8 mouse cellular contexts compared by ENCODE assay signal in genomic region chr4:155133658-155134417, GRCm38 (mm10). TPM values are rescaled to one million over a fixed set of nuclear protein-coding genes. Genes with fewer than 3 reads are reported as not detected.
A peak's percentile ranks its signal among the peaks of the same experiment; 100 is the strongest.
DNase-seq lines count a peak whose midpoint lies in the region; ATAC-seq and TF ChIP-seq lines count a peak whose summit lies in the region.

No protein-coding gene starts in this region.

- H3K4me2 ChIP-seq in lung, embryonic 16.5 days (ENCODE audit: low read depth, low read length) = no peak overlapping the region
- no peak overlapping the region for H3K4me2 ChIP-seq in embryonic facial prominence, embryonic 15.5 days (replicated peaks)
- no peak overlapping the region for H3K4me2 ChIP-seq in hindbrain, embryonic 13.5 days
- no peak overlapping the region for H3K4me2 ChIP-seq in neural tube, embryonic 15.5 days

- peak overlapping the region; percentile 71 for H3K27ac ChIP-seq in lung, embryonic 16.5 days (ENCODE audit: low read length)
- H3K27ac ChIP-seq in embryonic facial prominence, embryonic 15.5 days (replicated peaks) = peak overlapping the region; percentile 88
- peak overlapping the region; percentile 66 for H3K27ac ChIP-seq in hindbrain, embryonic 13.5 days
- peak overlapping the region; percentile 23; the same call in 1 of the 2 replicates for H3K27ac ChIP-seq in neural tube, embryonic 15.5 days (replicated peaks)

- no peaks in the 10 kb centered on the region for H3K9me3 ChIP-seq in lung, embryonic 16.5 days (ENCODE audit: control insufficient read depth, low read length)
- no peaks in the 10 kb centered on the region for H3K9me3 ChIP-seq in embryonic facial prominence, embryonic 15.5 days (replicated peaks)
- no peaks in the 10 kb centered on the region for H3K9me3 ChIP-seq in hindbrain, embryonic 13.5 days
- H3K9me3 ChIP-seq in neural tube, embryonic 15.5 days (replicated peaks) = no peaks in the 10 kb centered on the region

- H3K27me3 ChIP-seq in lung, embryonic 16.5 days (ENCODE audit: control insufficient read depth, insufficient read depth, low read depth, low read length) = no peaks in the 10 kb centered on the region
- no peaks in the 10 kb centered on the region for H3K27me3 ChIP-seq in embryonic facial prominence, embryonic 15.5 days
- H3K27me3 ChIP-seq in hindbrain, embryonic 13.5 days = no peaks in the 10 kb centered on the region
- no peaks in the 10 kb centered on the region for H3K27me3 ChIP-seq in neural tube, embryonic 15.5 days (replicated peaks)

- peak overlapping the region; percentile 40; the same call in 1 of the 2 replicates for H3K9ac ChIP-seq in lung, embryonic 16.5 days (ENCODE audit: low read length)
- H3K9ac ChIP-seq in embryonic facial prominence, embryonic 15.5 days = no peak overlapping the region
- peak overlapping the region; percentile 36 for H3K9ac ChIP-seq in hindbrain, embryonic 13.5 days
- no peak overlapping the region for H3K9ac ChIP-seq in neural tube, embryonic 15.5 days (replicated peaks)

- no peak for TF ChIP-seq CTCF in lung, adult 2 months (IDR thresholded peaks at IDR 0.05; ENCODE audit: insufficient read depth, low read length)

- H3K4me3 ChIP-seq in lung, embryonic 16.5 days (ENCODE audit: low read length) = no peak overlapping the region
- H3K4me3 ChIP-seq in lung, adult 2 months (replicated peaks; ENCODE audit: extremely low read depth, low read depth, low read length) = no peak overlapping the region
- H3K4me3 ChIP-seq in embryonic facial prominence, embryonic 15.5 days (replicated peaks) = no peak overlapping the region
- H3K4me3 ChIP-seq in hindbrain, embryonic 13.5 days = no peak overlapping the region
- H3K4me3 ChIP-seq in neural tube, embryonic 15.5 days (replicated peaks) = no peak overlapping the region

- no peak for TF ChIP-seq POLR2A in lung, adult 2 months (IDR thresholded peaks at IDR 0.05; ENCODE audit: borderline replicate concordance, extremely low read depth, low read depth, low read length)

- DNase-seq in lung, adult 2 months = no peak
- DNase-seq in right cerebral cortex, adult 18-20 months = no peak
- no peak for DNase-seq in ovary, postnatal 36 days (ENCODE audit: low spot score)

- ATAC-seq in lung, embryonic 16.5 days (ENCODE audit: low read depth) = peak; percentile 68
- ATAC-seq in embryonic facial prominence, embryonic 15.5 days (ENCODE audit: insufficient number of reproducible peaks, low FRiP score, low TSS enrichment, low read depth) = peak; percentile 45
- ATAC-seq in hindbrain, embryonic 13.5 days (ENCODE audit: low FRiP score) = no peak
- no peak for ATAC-seq in neural tube, embryonic 15.5 days (ENCODE audit: low FRiP score)
- no peak for ATAC-seq in cerebellum, adult (ENCODE audit: insufficient number of reproducible peaks, low FRiP score, low TSS enrichment)

- 17% methylated on average over 20 of the region's 20 CpGs for WGBS in lung, embryonic 16.5 days
- 57% methylated on average over 20 of the region's 20 CpGs for WGBS in lung, adult 2 months
- WGBS in embryonic facial prominence, embryonic 15.5 days = 14% methylated on average over 20 of the region's 20 CpGs
- WGBS in hindbrain, embryonic 13.5 days = 41% methylated on average over 20 of the region's 20 CpGs
- 57% methylated on average over 20 of the region's 20 CpGs for WGBS in neural tube, embryonic 15.5 days

- no peaks in the 10 kb centered on the region for H3K36me3 ChIP-seq in lung, embryonic 16.5 days (ENCODE audit: control insufficient read depth, insufficient read depth, low read length)
- H3K36me3 ChIP-seq in embryonic facial prominence, embryonic 15.5 days = no peaks in the 10 kb centered on the region
- H3K36me3 ChIP-seq in hindbrain, embryonic 13.5 days = no peaks in the 10 kb centered on the region
- no peaks in the 10 kb centered on the region for H3K36me3 ChIP-seq in neural tube, embryonic 15.5 days

- H3K4me1 ChIP-seq in lung, embryonic 16.5 days (replicated peaks; ENCODE audit: control insufficient read depth, insufficient read depth, low read length) = peaks cover 37% of the 10 kb centered on the region
- peaks cover 14% of the 10 kb centered on the region for H3K4me1 ChIP-seq in lung, adult 2 months (ENCODE audit: control insufficient read depth, insufficient read depth, low read length)
- H3K4me1 ChIP-seq in embryonic facial prominence, embryonic 15.5 days = peaks cover 71% of the 10 kb centered on the region
- H3K4me1 ChIP-seq in hindbrain, embryonic 13.5 days (replicated peaks) = peaks cover 56% of the 10 kb centered on the region
- peaks cover 33% of the 10 kb centered on the region for H3K4me1 ChIP-seq in neural tube, embryonic 15.5 days

RNA-seq across cellular contexts. Expression of gene Morn1, which starts 47.5 kb away (rescaled TPM):
- polyA plus RNA-seq in lung, embryonic 16.5 days (2015; fragmentation: Nextera tagmentation; extraction: Ambion mirVana) = 6.3 and 6.9 TPM in 2 replicates
- 14.2 and 15.5 TPM in 2 replicates for polyA plus RNA-seq in lung, adult 2 months (2012; rRNA removed)
- 7.7 and 8.7 TPM in 2 replicates for polyA plus RNA-seq in embryonic facial prominence, embryonic 15.5 days (2015; fragmentation: Nextera tagmentation; extraction: Ambion mirVana)
- polyA plus RNA-seq in hindbrain, embryonic 13.5 days (2015; fragmentation: Nextera tagmentation; extraction: Ambion mirVana) = 7.1 and 8.0 TPM in 2 replicates
- 6.4 and 6.7 TPM in 2 replicates for polyA plus RNA-seq in neural tube, embryonic 15.5 days (2015; fragmentation: Nextera tagmentation; extraction: Ambion mirVana)

RNA-seq across cellular contexts. Expression of gene Rer1, which starts 47.7 kb away (rescaled TPM):
- 150 and 157 TPM in 2 replicates for polyA plus RNA-seq in lung, embryonic 16.5 days (2015; fragmentation: Nextera tagmentation; extraction: Ambion mirVana)
- polyA plus RNA-seq in lung, adult 2 months (2012; rRNA removed) = 76.1 and 85.9 TPM in 2 replicates
- polyA plus RNA-seq in embryonic facial prominence, embryonic 15.5 days (2015; fragmentation: Nextera tagmentation; extraction: Ambion mirVana) = 157 and 164 TPM in 2 replicates
- 123 and 132 TPM in 2 replicates for polyA plus RNA-seq in hindbrain, embryonic 13.5 days (2015; fragmentation: Nextera tagmentation; extraction: Ambion mirVana)
- polyA plus RNA-seq in neural tube, embryonic 15.5 days (2015; fragmentation: Nextera tagmentation; extraction: Ambion mirVana) = 130 and 139 TPM in 2 replicates

Comparison
In these comparisons a context has a peak if more than half of its experiments do, and no peak if none do; other contexts are left out.
1. ATAC-seq: peak in lung, embryonic 16.5 days (single experiment) and embryonic facial prominence, embryonic 15.5 days (single experiment); none in hindbrain, embryonic 13.5 days (single experiment), neural tube, embryonic 15.5 days (single experiment) and cerebellum, adult (single experiment).
2. H3K27ac ChIP-seq: peak in every context shown above with its lines; median percentile 88 in embryonic facial prominence, embryonic 15.5 days; 71 in lung, embryonic 16.5 days; 66 in hindbrain, embryonic 13.5 days; 23 in neural tube, embryonic 15.5 days.
3. H3K9ac ChIP-seq: peak in lung, embryonic 16.5 days (single experiment) and hindbrain, embryonic 13.5 days (single experiment); none in embryonic facial prominence, embryonic 15.5 days (single experiment) and neural tube, embryonic 15.5 days (single experiment).